Mouse (Mus musculus) limb, embryonic 11.5 days (tissue): ENCODE data around the gene Scnm1. TPM values are rescaled to one million over a fixed set of nuclear protein-coding genes. Genes with fewer than 3 reads are reported as not detected.
"Not testable (repeated sequence)": the region's sequence is repeated elsewhere in the genome, so short reads cannot be mapped to it uniquely, and the experiment has no call there.

Source experiments
- ATAC-seq: fragments of 200-750 bp; cut with Nextera tagmentation; 2 replicates; pipeline ENCODE4 v1.8.0; 2017; ENCODE audit warnings: low read depth; ENCODE audit not compliant: insufficient number of reproducible peaks, low FRiP score, low TSS enrichment
- DNase-seq: peaks from one replicate; pipeline ENCODE4 v3.0.0-alpha.2; 2015; ENCODE audit warnings: low spot score
- H3K27ac ChIP-seq: fragments of 300-500 bp; sonication (generic); replicated peaks from 2 replicates; pipeline ENCODE4 v1.5.1; 2014; ENCODE audit warnings: low read depth, mild to moderate bottlenecking, low read length
- H3K27me3 ChIP-seq: fragments of 300-500 bp; sonication (generic); 2 replicates; pipeline ENCODE4 v1.6.1; 2014; ENCODE audit warnings: mild to moderate bottlenecking, low read length, mixed read lengths; ENCODE audit not compliant: control insufficient read depth, insufficient read depth
- H3K36me3 ChIP-seq: fragments of 300-500 bp; sonication (generic); 2 replicates; pipeline ENCODE4 v1.6.1; 2014; ENCODE audit warnings: mild to moderate bottlenecking, low read length, moderate library complexity, mixed read lengths; ENCODE audit not compliant: control insufficient read depth, insufficient read depth
- H3K4me1 ChIP-seq: fragments of 300-500 bp; sonication (generic); 2 replicates; pipeline ENCODE4 v1.6.1; 2014; ENCODE audit warnings: low read length, mixed read lengths; ENCODE audit not compliant: control insufficient read depth, insufficient read depth
- H3K4me2 ChIP-seq: fragments of 300-500 bp; sonication (generic); 2 replicates; pipeline ENCODE4 v1.6.1; 2014; ENCODE audit warnings: low read depth, mild to moderate bottlenecking, moderate library complexity; ENCODE audit not compliant: severe bottlenecking
- H3K4me3 ChIP-seq: fragments of 300-500 bp; sonication (generic); 2 replicates; pipeline ENCODE4 v1.5.1; 2014; ENCODE audit warnings: low read depth, low read length
- H3K9ac ChIP-seq: fragments of 300-500 bp; sonication (generic); 2 replicates; pipeline ENCODE4 v1.6.1; 2014; ENCODE audit warnings: mild to moderate bottlenecking, low read length
- H3K9me3 ChIP-seq: fragments of 300-500 bp; sonication (generic); 2 replicates; pipeline ENCODE4 v1.6.1; 2016; ENCODE audit warnings: low read length; ENCODE audit not compliant: control insufficient read depth
- WGBS: fragments of 180-500 bp; shearing (Covaris S2); extraction: QIAGEN DNeasy Blood & Tissue Kit; methylation state at CpG from one replicate; pipeline ENCODE4 v1.1.7; 2014; 5-methylcytosine and 5-hydroxymethylcytosine counted together
- polyA plus RNA-seq: library from polyadenylated mRNA; unstranded; fragments of >200 nt; fragmentation: Nextera tagmentation; extraction: Ambion mirVana; gene quantifications from 2 replicates; pipeline ENCODE4 v1.2.1, GENCODE M21; 2014

Gene Scnm1
- polyA plus RNA-seq, 1 experiment from 2014 or later = 76.8 TPM

- not testable (repeated sequence) for H3K4me1 ChIP-seq, H3K27ac ChIP-seq, H3K4me3 ChIP-seq, ATAC-seq, H3K9me3 ChIP-seq, H3K4me2 ChIP-seq, H3K36me3 ChIP-seq, H3K27me3 ChIP-seq, H3K9ac ChIP-seq, DNase-seq
- 87% methylated on average over 2 of the region's 2 CpGs for WGBS
These were observed 1.4 kb downstream of the Scnm1 start for GRCm38 (mm10) chr3:95132389-95132788.

DNA sequence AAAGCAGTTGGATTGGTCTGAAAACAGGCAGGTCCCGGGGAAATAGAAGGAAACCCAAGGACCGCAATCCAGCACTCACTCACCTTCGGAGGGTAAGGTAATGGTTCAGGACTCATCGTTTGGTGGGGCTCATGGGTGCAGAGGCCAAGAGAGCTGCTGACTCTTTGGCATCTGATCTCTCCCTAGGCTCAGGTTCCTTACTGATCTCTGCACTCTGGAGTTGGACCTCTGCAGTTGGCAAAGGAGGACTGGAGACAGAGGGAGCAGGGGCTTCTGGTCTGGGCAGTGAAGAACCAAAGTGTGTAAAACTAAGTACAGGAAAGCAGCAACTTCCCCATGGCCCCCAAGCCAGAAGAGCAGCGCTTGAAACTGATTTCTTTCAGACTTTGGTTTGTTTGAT is 3.7 kb downstream of the Scnm1 start:
- Histone ChIP-seq H3K4me1 (peaks cover 3% of the 10 kb centered on the region; the same call in 1 of the 2 replicates), H3K9me3 (no peaks in the 10 kb centered on the region), H3K27ac (no peak overlapping the region), H3K4me3 (no peak overlapping the region), H3K9ac (no peak overlapping the region), H3K27me3 (no peaks in the 10 kb centered on the region), H3K4me2 (no peak overlapping the region), H3K36me3 (0 out of 2 replicates have a peak, but pooled peaks cover 3% of the 10 kb centered on the region)
- DNase-seq (no peak), ATAC-seq (no peak)
- 84% methylated on average over 5 of the region's 5 CpGs for WGBS

GRCm38 (mm10) chr3:95129226-95129651 is 4.6 kb downstream of the Scnm1 start:
- ATAC-seq = no peak
- Histone ChIP-seq H3K27ac (no peak overlapping the region), H3K4me3 (no peak overlapping the region), H3K9ac (no peak overlapping the region), H3K36me3 (0 out of 2 replicates have a peak, but pooled peaks cover 3% of the 10 kb centered on the region), H3K4me2 (no peak overlapping the region), H3K4me1 (no peaks in the 10 kb centered on the region; the same call in 1 of the 2 replicates), H3K9me3 (no peaks in the 10 kb centered on the region), H3K27me3 (no peaks in the 10 kb centered on the region)
- DNase-seq = no peak
- WGBS = 31% methylated on average over 6 of the region's 6 CpGs

GRCm38 (mm10) chr3:95124972-95125371 is 8.8 kb downstream of the Scnm1 start:
- Histone ChIP-seq H3K36me3 (peaks cover 19% of the 10 kb centered on the region; the same call in 1 of the 2 replicates), H3K9ac (no peak overlapping the region), H3K4me1 (no peaks in the 10 kb centered on the region), H3K27me3 (no peaks in the 10 kb centered on the region), H3K4me2 (no peak overlapping the region), H3K9me3 (no peaks in the 10 kb centered on the region), H3K27ac (no peak overlapping the region), H3K4me3 (no peak overlapping the region)
- DNase-seq = no peak
- ATAC-seq = no peak
- WGBS = 43% methylated on average over 5 of the region's 5 CpGs

GRCm38 (mm10) chr3:95124246-95124645 is 9.6 kb downstream of the Scnm1 start, which contains the start of gene Tmod4:
Gene Tmod4, plus strand, starts transcription at chr3:95124476.
- no peak within 1 kb of the TSS for H3K9ac ChIP-seq
- no peaks in the 10 kb centered on the region for H3K4me1 ChIP-seq
- H3K27ac ChIP-seq = no peak within 1 kb of the TSS
- no peaks in the 10 kb centered on the region for H3K9me3 ChIP-seq
- peak; percentile 47 for DNase-seq
- WGBS = 62% methylated on average over 6 of the region's 6 CpGs
- H3K27me3 ChIP-seq = no peaks in the 10 kb centered on the region
- ATAC-seq = peak; percentile 52; the same call in 1 of the 2 replicates
- no peak within 1 kb of the TSS for H3K4me3 ChIP-seq
- no peak within 1 kb of the TSS for H3K4me2 ChIP-seq
- peaks cover 23% of the 10 kb centered on the region; the same call in 1 of the 2 replicates for H3K36me3 ChIP-seq

- DNase-seq = no peak
- no peak overlapping the region for H3K9ac ChIP-seq
- no peak overlapping the region for H3K4me2 ChIP-seq
- no peaks in the 10 kb centered on the region for H3K9me3 ChIP-seq
- no peaks in the 10 kb centered on the region for H3K27me3 ChIP-seq
- H3K36me3 ChIP-seq = peaks cover 26% of the 10 kb centered on the region; the same call in 1 of the 2 replicates
- no peak for ATAC-seq
- no peak overlapping the region for H3K4me3 ChIP-seq
- no peak overlapping the region for H3K27ac ChIP-seq
- no peaks in the 10 kb centered on the region for H3K4me1 ChIP-seq
- WGBS = 80% methylated on average over 6 of the region's 6 CpGs
These were observed 12.2 kb downstream of the Scnm1 start for GRCm38 (mm10) chr3:95121580-95121979.

GRCm38 (mm10) chr3:95117751-95118150 is 16.1 kb downstream of the Scnm1 start:
- peaks cover 29% of the 10 kb centered on the region; the same call in 1 of the 2 replicates for H3K36me3 ChIP-seq
- no peaks in the 10 kb centered on the region for H3K27me3 ChIP-seq
- no peak overlapping the region for H3K4me2 ChIP-seq
- H3K27ac ChIP-seq = no peak overlapping the region
- no peak for DNase-seq
- WGBS = 91% methylated on average over 2 of the region's 2 CpGs
- no peaks in the 10 kb centered on the region for H3K9me3 ChIP-seq
- no peaks in the 10 kb centered on the region for H3K4me1 ChIP-seq
- H3K9ac ChIP-seq = no peak overlapping the region
- ATAC-seq = no peak
- no peak overlapping the region for H3K4me3 ChIP-seq

- Histone ChIP-seq H3K36me3 (peaks cover 3% of the 10 kb centered on the region; the same call in 1 of the 2 replicates), H3K9ac (no peak overlapping the region), H3K27me3 (no peaks in the 10 kb centered on the region), H3K27ac (no peak overlapping the region), H3K9me3 (no peaks in the 10 kb centered on the region), H3K4me3 (no peak overlapping the region), H3K4me1 (peaks cover 6% of the 10 kb centered on the region), H3K4me2 (no peak overlapping the region)
- no peak for DNase-seq
- ATAC-seq = no peak
- 100% methylated on average over 1 of the region's 1 CpGs for WGBS
These were observed 21.1 kb downstream of the Scnm1 start for GRCm38 (mm10) chr3:95112760-95113159.
